ENCODE assay signal across 1 mouse cellular context in the genomic region with DNA sequence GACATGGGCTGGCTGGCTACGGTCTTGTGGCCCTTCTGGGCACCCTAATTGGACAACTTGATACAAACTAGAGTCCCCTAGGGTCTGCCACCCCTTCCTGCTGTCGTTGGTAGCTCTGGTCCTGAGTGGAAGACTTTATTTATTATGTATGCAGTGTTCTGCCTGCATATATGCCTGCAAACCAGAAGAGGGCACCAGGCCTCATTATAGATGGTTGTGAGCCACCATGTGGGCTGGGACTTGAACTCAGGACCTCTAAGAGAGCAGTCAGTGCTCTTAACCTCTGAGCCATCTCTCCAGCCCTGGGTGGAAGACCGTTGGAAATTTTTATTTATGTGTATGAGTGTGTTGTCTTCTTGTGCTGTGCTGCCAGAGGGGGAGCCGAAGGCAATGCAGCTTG.
TF ChIP-seq lines count a peak whose summit lies in the region.

No protein-coding gene starts in this region.

TF ChIP-seq in MEL, 35 proteins besides CTCF, POLR2A, EP300 and RAD21:
- peak; percentile 47 for TF ChIP-seq SMC3 (IDR thresholded peaks at IDR 0.05; ENCODE audit: low read depth, low read length)
- TF ChIP-seq UBTF (IDR thresholded peaks at IDR 0.05; ENCODE audit: borderline replicate concordance, insufficient read depth, low read depth, low read length): no peak
- no peak for TF ChIP-seq MYC (IDR thresholded peaks at IDR 0.05; ENCODE audit: low read depth, low read length)
